ENCODE assay signal across 15 mouse cellular contexts in the genomic region with DNA sequence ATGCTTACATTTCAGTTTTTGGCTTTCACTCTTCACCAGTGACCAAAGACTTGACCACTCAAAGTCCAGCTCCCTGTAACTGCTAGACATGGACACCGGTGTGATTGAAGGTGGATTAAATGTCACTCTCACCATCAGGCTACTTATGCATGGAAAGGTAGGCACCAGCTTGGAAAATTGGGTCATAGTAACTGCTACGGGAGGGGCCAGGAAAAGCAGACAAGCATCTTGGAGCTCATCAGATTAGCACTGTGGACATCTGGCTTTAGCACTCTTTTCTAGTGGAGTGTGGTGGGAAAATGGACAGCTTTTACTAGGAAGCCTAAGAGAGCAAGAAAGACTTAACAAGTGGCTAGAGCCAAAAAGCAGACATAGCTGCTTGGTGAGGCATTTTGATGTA. TPM values are rescaled to one million over a fixed set of nuclear protein-coding genes. Genes with fewer than 3 reads are reported as not detected.
DNase-seq lines count a peak whose midpoint lies in the region; ATAC-seq and TF ChIP-seq lines count a peak whose summit lies in the region.
"Had no signal": no experiment of that assay in that cellular context is flagged by ENCODE, and none has a peak within 500 bp of the region (broad histone marks: within the 10 kb centered on the region; RNA-seq: fewer than 3 reads in every experiment).

No protein-coding gene starts in this region.

- H3K36me3 ChIP-seq in heart, embryonic 14.5 days (ENCODE audit: control insufficient read depth, insufficient read depth, low read length): peaks cover 56% of the 10 kb centered on the region
- H3K36me3 ChIP-seq in midbrain, embryonic 10.5 days: peaks cover 64% of the 10 kb centered on the region
- peaks cover 19% of the 10 kb centered on the region for H3K36me3 ChIP-seq in midbrain, postnatal 0 days (ENCODE audit: insufficient read depth, low read length)
- peaks cover 49% of the 10 kb centered on the region for H3K36me3 ChIP-seq in embryonic facial prominence, embryonic 13.5 days
- H3K36me3 ChIP-seq in midbrain, embryonic 16.5 days (ENCODE audit: control insufficient read depth, insufficient read depth, low read length): peaks cover 19% of the 10 kb centered on the region

- no peak overlapping the region for H3K4me3 ChIP-seq in heart, embryonic 14.5 days (ENCODE audit: control insufficient read depth in 1 of 2, insufficient read depth in 1 of 2, low read depth in 1 of 2, low read length in 2 of 2)
- H3K4me3 ChIP-seq in midbrain, embryonic 10.5 days: peak overlapping the region; percentile 21; the same call in 1 of the 2 replicates
- no peak overlapping the region for H3K4me3 ChIP-seq in midbrain, postnatal 0 days (ENCODE audit: low read depth, low read length)
- H3K4me3 ChIP-seq in embryonic facial prominence, embryonic 13.5 days: 0 out of 2 replicates have a peak overlapping the region, but pooled peaks have one; percentile 2
- H3K4me3 ChIP-seq in midbrain, embryonic 16.5 days (ENCODE audit: low read depth, low read length): no peak overlapping the region
- H3K4me3 ChIP-seq: neural tube, embryonic 13.5 days had no signal

- no peak overlapping the region for H3K27ac ChIP-seq in heart, embryonic 14.5 days (replicated peaks in 1 of 2; ENCODE audit: control insufficient read depth in 1 of 2, insufficient read depth in 1 of 2, low read depth in 2 of 2, low read length in 2 of 2)
- H3K27ac ChIP-seq in midbrain, embryonic 10.5 days (replicated peaks): no peak overlapping the region
- no peak overlapping the region for H3K27ac ChIP-seq in midbrain, postnatal 0 days (ENCODE audit: low read depth, low read length)
- no peak overlapping the region for H3K27ac ChIP-seq in embryonic facial prominence, embryonic 13.5 days
- no peak overlapping the region for H3K27ac ChIP-seq in midbrain, embryonic 16.5 days (ENCODE audit: low read length)
- H3K27ac ChIP-seq: neural tube, embryonic 13.5 days; stomach, postnatal 0 days had no signal

- 57% methylated on average over 2 of the region's 2 CpGs for WGBS in heart, embryonic 14.5 days
- WGBS in midbrain, embryonic 10.5 days: 79% methylated on average over 2 of the region's 2 CpGs
- WGBS in midbrain, postnatal 0 days: 48% methylated on average over 2 of the region's 2 CpGs
- WGBS in embryonic facial prominence, embryonic 13.5 days: 62% methylated on average over 2 of the region's 2 CpGs
- WGBS in midbrain, embryonic 16.5 days: 62% methylated on average over 2 of the region's 2 CpGs

- H3K9ac ChIP-seq in heart, embryonic 14.5 days (ENCODE audit: low read length): no peak overlapping the region
- no peak overlapping the region for H3K9ac ChIP-seq in midbrain, postnatal 0 days (replicated peaks; ENCODE audit: low read length, poor library complexity, severe bottlenecking)
- no peak overlapping the region for H3K9ac ChIP-seq in embryonic facial prominence, embryonic 13.5 days
- H3K9ac ChIP-seq in midbrain, embryonic 16.5 days (ENCODE audit: low read depth, low read length): 0 out of 2 replicates have a peak overlapping the region, but pooled peaks have one; percentile 34
- H3K9ac ChIP-seq: neural tube, embryonic 13.5 days had no signal

- no peaks in the 10 kb centered on the region for H3K27me3 ChIP-seq in heart, embryonic 14.5 days (ENCODE audit: control insufficient read depth, insufficient read depth, low read length)
- H3K27me3 ChIP-seq in midbrain, embryonic 10.5 days (ENCODE audit: low read depth, poor library complexity, severe bottlenecking): no peaks in the 10 kb centered on the region
- H3K27me3 ChIP-seq in midbrain, postnatal 0 days (ENCODE audit: insufficient read depth, low read length): no peaks in the 10 kb centered on the region
- no peaks in the 10 kb centered on the region for H3K27me3 ChIP-seq in embryonic facial prominence, embryonic 13.5 days
- H3K27me3 ChIP-seq in midbrain, embryonic 16.5 days (ENCODE audit: control insufficient read depth, insufficient read depth, low read depth, low read length): no peaks in the 10 kb centered on the region
- H3K27me3 ChIP-seq: neural tube, embryonic 13.5 days had no signal

- H3K9me3 ChIP-seq in heart, embryonic 14.5 days (ENCODE audit: control insufficient read depth, low read length): no peaks in the 10 kb centered on the region
- H3K9me3 ChIP-seq in midbrain, embryonic 10.5 days (replicated peaks): no peaks in the 10 kb centered on the region
- H3K9me3 ChIP-seq in midbrain, postnatal 0 days (ENCODE audit: low read length): no peaks in the 10 kb centered on the region
- H3K9me3 ChIP-seq in embryonic facial prominence, embryonic 13.5 days: no peaks in the 10 kb centered on the region
- no peaks in the 10 kb centered on the region for H3K9me3 ChIP-seq in midbrain, embryonic 16.5 days (replicated peaks; ENCODE audit: control insufficient read depth, low read length, poor library complexity, severe bottlenecking)

- TF ChIP-seq CTCF in midbrain, postnatal 0 days (IDR thresholded peaks at IDR 0.05): no peak

- H3K4me1 ChIP-seq in heart, embryonic 14.5 days (ENCODE audit: control insufficient read depth in 2 of 2, insufficient read depth in 2 of 2, low read length in 2 of 2): peaks cover 2 to 18% of the 10 kb centered on the region in 2 experiments; a peak in 3 of 4 replicates
- peaks cover 20% of the 10 kb centered on the region for H3K4me1 ChIP-seq in midbrain, embryonic 10.5 days
- H3K4me1 ChIP-seq in midbrain, postnatal 0 days (ENCODE audit: insufficient read depth, low read length): no peaks in the 10 kb centered on the region
- H3K4me1 ChIP-seq in embryonic facial prominence, embryonic 13.5 days: peaks cover 12% of the 10 kb centered on the region
- H3K4me1 ChIP-seq in midbrain, embryonic 16.5 days (ENCODE audit: control insufficient read depth, insufficient read depth, low read length): peaks cover 16% of the 10 kb centered on the region

- no peak for ATAC-seq in heart, embryonic 14.5 days (ENCODE audit: insufficient number of reproducible peaks, insufficient read depth, low FRiP score, low read depth)
- ATAC-seq in midbrain, postnatal 0 days (ENCODE audit: low FRiP score): no peak
- ATAC-seq in embryonic facial prominence, embryonic 13.5 days (ENCODE audit: insufficient number of reproducible peaks, insufficient read depth, low FRiP score, low TSS enrichment, low read depth): no peak
- no peak for ATAC-seq in midbrain, embryonic 16.5 days

- DNase-seq in heart, adult 8-10 months (ENCODE audit: low spot score): no peak
- DNase-seq in midbrain, embryonic 10.5 days (ENCODE audit: low spot score): no peak
- no peak for DNase-seq in midbrain, postnatal 0 days (ENCODE audit: low spot score)
- no peak for DNase-seq in thymus, adult 18-20 months
- no peak for DNase-seq in spleen, adult 12 weeks (ENCODE audit: low spot score)
- DNase-seq: kidney, adult 18-20 months; layer of hippocampus, adult 9-11 months; left cerebral cortex, postnatal 4 days had no signal

- H3K4me2 ChIP-seq in heart, embryonic 14.5 days (ENCODE audit: low read length): peak overlapping the region; percentile 85
- H3K4me2 ChIP-seq in midbrain, postnatal 0 days (ENCODE audit: low read depth, low read length, poor library complexity, severe bottlenecking): no peak overlapping the region
- H3K4me2 ChIP-seq in embryonic facial prominence, embryonic 13.5 days: peak overlapping the region; percentile 73; the same call in 1 of the 2 replicates
- no peak overlapping the region for H3K4me2 ChIP-seq in midbrain, embryonic 16.5 days (ENCODE audit: low read length)

RNA-seq across cellular contexts. Expression of gene Pcbp2, which starts 2.9 kb away (rescaled TPM):
- 184 and 194 TPM in 2 replicates for polyA plus RNA-seq in heart, embryonic 14.5 days (2014; fragmentation: Nextera tagmentation; extraction: Ambion mirVana)
- 100 to 1,000 TPM; 452 to 509 (median 465) TPM for total RNA-seq in heart, adult 8-10 months (2022)
- 194 and 201 TPM in 2 replicates for polyA plus RNA-seq in midbrain, embryonic 10.5 days (2016; fragmentation: Nextera tagmentation; extraction: Ambion mirVana)
- total RNA-seq in midbrain, postnatal 0 days (2014; rRNA removed): 150 and 181 TPM in 2 replicates
- polyA plus RNA-seq in midbrain, postnatal 0 days (2015; fragmentation: Nextera tagmentation; extraction: Ambion mirVana): 90.3 and 103 TPM in 2 replicates
- 262 and 269 TPM in 2 replicates for polyA plus RNA-seq in embryonic facial prominence, embryonic 13.5 days (2015; fragmentation: Nextera tagmentation; extraction: Ambion mirVana)
- polyA plus RNA-seq in midbrain, embryonic 16.5 days (2015; fragmentation: Nextera tagmentation; extraction: Ambion mirVana): 105 and 121 TPM in 2 replicates

RNA-seq across cellular contexts. Expression of gene Prr13, which starts 14.4 kb away (rescaled TPM):
- 108 and 114 TPM in 2 replicates for polyA plus RNA-seq in heart, embryonic 14.5 days (2014; fragmentation: Nextera tagmentation; extraction: Ambion mirVana)
- 10 to 100 TPM; 18.7 to 25.3 (median 22.0) TPM for total RNA-seq in heart, adult 8-10 months (2022)
- polyA plus RNA-seq in midbrain, embryonic 10.5 days (2016; fragmentation: Nextera tagmentation; extraction: Ambion mirVana): 75.7 and 82.3 TPM in 2 replicates
- total RNA-seq in midbrain, postnatal 0 days (2014; rRNA removed): 23.1 and 23.2 TPM in 2 replicates
- polyA plus RNA-seq in midbrain, postnatal 0 days (2015; fragmentation: Nextera tagmentation; extraction: Ambion mirVana): 93.5 and 99.1 TPM in 2 replicates
- 74.8 and 79.2 TPM in 2 replicates for polyA plus RNA-seq in embryonic facial prominence, embryonic 13.5 days (2015; fragmentation: Nextera tagmentation; extraction: Ambion mirVana)
- 106 and 109 TPM in 2 replicates for polyA plus RNA-seq in midbrain, embryonic 16.5 days (2015; fragmentation: Nextera tagmentation; extraction: Ambion mirVana)

RNA-seq across cellular contexts. Expression of gene Amhr2, which starts 28.1 kb away (rescaled TPM):
- polyA plus RNA-seq in heart, embryonic 14.5 days (2014; fragmentation: Nextera tagmentation; extraction: Ambion mirVana): 2.1 and 3.1 TPM in 2 replicates
- under 1 TPM; 0.19 to 1.00 (median 0.63) TPM for total RNA-seq in heart, adult 8-10 months (2022)
- 0.10 and 0.50 TPM in 2 replicates for polyA plus RNA-seq in midbrain, embryonic 10.5 days (2016; fragmentation: Nextera tagmentation; extraction: Ambion mirVana)
- total RNA-seq in midbrain, postnatal 0 days (2014; rRNA removed): 0.38 and 0.85 TPM in 2 replicates
- polyA plus RNA-seq in midbrain, postnatal 0 days (2015; fragmentation: Nextera tagmentation; extraction: Ambion mirVana): 0.60 and 1.0 TPM in 2 replicates
- polyA plus RNA-seq in embryonic facial prominence, embryonic 13.5 days (2015; fragmentation: Nextera tagmentation; extraction: Ambion mirVana): not detected in 2 replicates
- 0.15 and 0.26 TPM in 2 replicates for polyA plus RNA-seq in midbrain, embryonic 16.5 days (2015; fragmentation: Nextera tagmentation; extraction: Ambion mirVana)
- total RNA-seq: G1E had no signal
- polyA plus RNA-seq: G1E had no signal

RNA-seq across cellular contexts. Expression of gene Gm10337, which starts 30.3 kb away (rescaled TPM):
- polyA plus RNA-seq in heart, embryonic 14.5 days (2014; fragmentation: Nextera tagmentation; extraction: Ambion mirVana): 4.2 TPM in 1 of 2 replicates, not detected in the other
- total RNA-seq in heart, adult 8-10 months (2022): not detected
- polyA plus RNA-seq in midbrain, embryonic 10.5 days (2016; fragmentation: Nextera tagmentation; extraction: Ambion mirVana): 3.5 TPM in 1 of 2 replicates, not detected in the other
- total RNA-seq in midbrain, postnatal 0 days (2014; rRNA removed): not detected in 2 replicates
- 15.9 and 18.2 TPM in 2 replicates for polyA plus RNA-seq in midbrain, postnatal 0 days (2015; fragmentation: Nextera tagmentation; extraction: Ambion mirVana)
- polyA plus RNA-seq in embryonic facial prominence, embryonic 13.5 days (2015; fragmentation: Nextera tagmentation; extraction: Ambion mirVana): 5.2 and 9.0 TPM in 2 replicates
- polyA plus RNA-seq in midbrain, embryonic 16.5 days (2015; fragmentation: Nextera tagmentation; extraction: Ambion mirVana): 12.6 TPM in 1 of 2 replicates, not detected in the other
- total RNA-seq: G1E; left cerebral cortex, postnatal 4 days had no signal
- polyA plus RNA-seq: forebrain, embryonic 11.5 days; G1E; stomach, postnatal 0 days had no signal

RNA-seq across cellular contexts. Expression of gene Map3k12, which starts 43.6 kb away (rescaled TPM):
- polyA plus RNA-seq in heart, embryonic 14.5 days (2014; fragmentation: Nextera tagmentation; extraction: Ambion mirVana): 10.4 and 10.7 TPM in 2 replicates
- 1 to 10 TPM; 1.7 to 2.8 (median 2.3) TPM for total RNA-seq in heart, adult 8-10 months (2022)
- 23.4 and 31.8 TPM in 2 replicates for polyA plus RNA-seq in midbrain, embryonic 10.5 days (2016; fragmentation: Nextera tagmentation; extraction: Ambion mirVana)
- 73.3 and 82.1 TPM in 2 replicates for total RNA-seq in midbrain, postnatal 0 days (2014; rRNA removed)
- polyA plus RNA-seq in midbrain, postnatal 0 days (2015; fragmentation: Nextera tagmentation; extraction: Ambion mirVana): 49.7 and 50.1 TPM in 2 replicates
- polyA plus RNA-seq in embryonic facial prominence, embryonic 13.5 days (2015; fragmentation: Nextera tagmentation; extraction: Ambion mirVana): 24.1 and 25.2 TPM in 2 replicates
- polyA plus RNA-seq in midbrain, embryonic 16.5 days (2015; fragmentation: Nextera tagmentation; extraction: Ambion mirVana): 60.5 and 65.5 TPM in 2 replicates

Comparison
In these comparisons a context has a peak if more than half of its experiments do, and no peak if none do; other contexts are left out.
1. H3K4me3 ChIP-seq: peak in midbrain, embryonic 10.5 days (single experiment) and embryonic facial prominence, embryonic 13.5 days (single experiment); none in heart, embryonic 14.5 days (0 of 2), midbrain, postnatal 0 days (single experiment) and midbrain, embryonic 16.5 days (single experiment).
2. H3K4me2 ChIP-seq: peak in heart, embryonic 14.5 days (single experiment) and embryonic facial prominence, embryonic 13.5 days (single experiment); none in midbrain, postnatal 0 days (single experiment) and midbrain, embryonic 16.5 days (single experiment).